Mouse (Mus musculus) midbrain, postnatal 0 days (tissue): ENCODE measurements around the gene Polr1e. TPM values are rescaled to one million over a fixed set of nuclear protein-coding genes. Genes with fewer than 3 reads are reported as not detected.
A peak's percentile ranks its signal among the peaks of the same experiment; 100 is the strongest.

Experiments
- ATAC-seq: fragments of 200-750 bp; cut with Nextera tagmentation; 2 replicates; pipeline ENCODE4 v1.8.0; 2017; ENCODE audit warnings: moderate number of reproducible peaks, mild to moderate bottlenecking, moderate TSS enrichment, moderate library complexity; ENCODE audit not compliant: low FRiP score
- DNase-seq: peaks from one replicate; pipeline ENCODE4 v3.0.0-alpha.2; 2015; ENCODE audit warnings: low spot score
- H3K27ac ChIP-seq: fragments of 300-500 bp; sonication (generic); 2 replicates; pipeline ENCODE4 v1.5.1; 2014; ENCODE audit warnings: low read depth, mild to moderate bottlenecking, low read length, mixed read lengths
- H3K27me3 ChIP-seq: fragments of 300-500 bp; sonication (generic); 2 replicates; pipeline ENCODE4 v1.6.1; 2014; ENCODE audit warnings: low read length, control low read depth, mixed read lengths; ENCODE audit not compliant: insufficient read depth
- H3K36me3 ChIP-seq: fragments of 300-500 bp; sonication (generic); 2 replicates; pipeline ENCODE4 v1.6.1; 2014; ENCODE audit warnings: low read length, control low read depth, mixed read lengths; ENCODE audit not compliant: insufficient read depth
- H3K4me1 ChIP-seq: fragments of 300-500 bp; sonication (generic); 2 replicates; pipeline ENCODE4 v1.6.1; 2014; ENCODE audit warnings: mild to moderate bottlenecking, control low read depth, antibody characterized with exemption, low read length, mixed read lengths; ENCODE audit not compliant: insufficient read depth
- H3K4me2 ChIP-seq: fragments of 300-500 bp; sonication (generic); 2 replicates; pipeline ENCODE4 v1.6.1; 2014; ENCODE audit warnings: low read depth, mild to moderate bottlenecking, low read length, mixed read lengths; ENCODE audit not compliant: poor library complexity, severe bottlenecking
- H3K4me3 ChIP-seq: fragments of 300-500 bp; sonication (generic); 2 replicates; pipeline ENCODE4 v1.5.1; 2014; ENCODE audit warnings: low read depth, mild to moderate bottlenecking, low read length, moderate library complexity
- H3K9ac ChIP-seq: fragments of 300-500 bp; sonication (generic); replicated peaks from 2 replicates; pipeline ENCODE4 v1.6.1; 2014; ENCODE audit warnings: mild to moderate bottlenecking, low read length, moderate library complexity, mixed read lengths; ENCODE audit not compliant: poor library complexity, severe bottlenecking
- H3K9me3 ChIP-seq: fragments of 300-500 bp; sonication (generic); 2 replicates; pipeline ENCODE4 v1.6.1; 2016; ENCODE audit warnings: low read length, control low read depth
- CTCF ChIP-seq: IDR thresholded peaks from 2 replicates; pipeline ENCODE4 v1.5.1; 2016; ENCODE audit warnings: antibody characterized with exemption, mild to moderate bottlenecking
- WGBS: fragments of 180-500 bp; shearing (Covaris S2); extraction: QIAGEN DNeasy Blood & Tissue Kit; methylation state at CpG from one replicate; pipeline ENCODE4 v1.1.7; 2014; 5-methylcytosine and 5-hydroxymethylcytosine counted together
- polyA plus RNA-seq: library from polyadenylated mRNA; unstranded; fragments of >200 nt; fragmentation: Nextera tagmentation; extraction: Ambion mirVana; gene quantifications from 2 replicates; pipeline ENCODE4 v1.2.1, GENCODE M21; 2015
- total RNA-seq: library from RNA; depleted of rRNA; stranded (reverse); fragments of >200 nt; gene quantifications from 2 replicates; pipeline ENCODE4 v1.2.3, GENCODE M21; 2014

Gene Polr1e
- total and polyA plus RNA-seq, 2 experiments from 2014 or later: 12.0 to 21.0 TPM

DNA sequence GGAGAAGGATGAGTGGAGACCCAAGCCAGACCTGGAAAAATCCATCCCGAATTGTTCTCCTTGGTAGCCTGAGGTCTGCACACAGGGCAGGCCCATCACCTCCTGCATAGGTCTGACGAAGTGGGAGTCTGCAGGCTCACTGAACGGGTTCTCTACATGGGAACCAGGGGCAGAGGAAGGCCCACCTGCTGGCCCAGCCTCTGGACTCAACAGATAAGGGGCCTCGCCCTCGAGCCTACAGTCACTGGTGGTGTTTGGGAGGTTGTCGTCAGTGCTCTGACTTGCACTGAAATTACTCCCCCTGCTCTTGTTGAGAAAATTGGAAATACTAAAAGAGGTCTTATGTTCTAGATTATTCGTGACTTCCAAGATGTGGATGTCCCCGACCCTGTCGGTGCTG, 24.5 kb upstream of the Polr1e start:
- WGBS: 93% methylated on average over 9 of the region's 9 CpGs
- ATAC-seq: no peak

GRCm38 (mm10) chr4:44994776-44995175, 23.6 kb upstream of the Polr1e start:
- no peak overlapping the region for H3K4me2 ChIP-seq

More for the DNA sequence above, 24.5 kb upstream of the Polr1e start:
- TF ChIP-seq CTCF: no peak
- no peak for DNase-seq
- Histone ChIP-seq H3K9ac (no peak overlapping the region), H3K9me3 (no peaks in the 10 kb centered on the region), H3K4me2 (no peak overlapping the region), H3K27ac (no peak overlapping the region), H3K4me3 (no peak overlapping the region), H3K4me1 (peaks cover 4% of the 10 kb centered on the region; the same call in 1 of the 2 replicates), H3K36me3 (peaks cover 21% of the 10 kb centered on the region), H3K27me3 (no peaks in the 10 kb centered on the region)

DNA sequence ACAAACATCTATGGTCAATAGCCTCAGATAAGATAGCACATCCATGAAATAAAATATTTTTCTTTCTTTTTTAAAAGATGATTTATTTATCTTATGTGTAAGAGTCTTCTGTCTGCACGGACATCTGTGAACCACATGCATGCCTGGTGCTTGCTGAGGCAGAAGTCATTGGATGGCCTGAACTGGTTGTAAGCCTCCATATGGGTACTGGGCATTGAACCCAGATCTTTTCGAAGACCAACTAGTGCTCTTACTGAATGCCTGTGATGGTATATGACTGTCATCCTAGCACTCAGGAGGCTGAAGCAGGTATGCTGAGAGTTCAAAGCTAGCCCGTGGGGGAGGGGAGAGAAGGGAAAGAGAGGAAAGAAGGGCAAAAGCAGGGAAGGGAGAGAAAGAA, 20.3 kb upstream of the Polr1e start:
- DNase-seq (no peak), ATAC-seq (no peak)
- Histone ChIP-seq H3K9me3 (no peaks in the 10 kb centered on the region), H3K4me2 (no peak overlapping the region), H3K9ac (no peak overlapping the region), H3K4me1 (peaks cover 4% of the 10 kb centered on the region; the same call in 1 of the 2 replicates), H3K4me3 (no peak overlapping the region), H3K27ac (no peak overlapping the region), H3K36me3 (peaks cover 14% of the 10 kb centered on the region), H3K27me3 (no peaks in the 10 kb centered on the region)
- 77% methylated on average over 3 of the region's 3 CpGs for WGBS
- TF ChIP-seq CTCF: no peak

More at GRCm38 (mm10) chr4:44994776-44995175, 23.6 kb upstream of the Polr1e start:
- H3K27ac ChIP-seq: no peak overlapping the region
- TF ChIP-seq CTCF: no peak
- H3K9ac ChIP-seq: no peak overlapping the region
- H3K4me3 ChIP-seq: no peak overlapping the region
- H3K9me3 ChIP-seq: no peaks in the 10 kb centered on the region
- no peak for ATAC-seq
- H3K27me3 ChIP-seq: no peaks in the 10 kb centered on the region
- H3K4me1 ChIP-seq: peaks cover 4% of the 10 kb centered on the region; the same call in 1 of the 2 replicates
- H3K36me3 ChIP-seq: peaks cover 21% of the 10 kb centered on the region
- WGBS: 82% methylated on average over 18 of the region's 18 CpGs
- DNase-seq: no peak

DNA sequence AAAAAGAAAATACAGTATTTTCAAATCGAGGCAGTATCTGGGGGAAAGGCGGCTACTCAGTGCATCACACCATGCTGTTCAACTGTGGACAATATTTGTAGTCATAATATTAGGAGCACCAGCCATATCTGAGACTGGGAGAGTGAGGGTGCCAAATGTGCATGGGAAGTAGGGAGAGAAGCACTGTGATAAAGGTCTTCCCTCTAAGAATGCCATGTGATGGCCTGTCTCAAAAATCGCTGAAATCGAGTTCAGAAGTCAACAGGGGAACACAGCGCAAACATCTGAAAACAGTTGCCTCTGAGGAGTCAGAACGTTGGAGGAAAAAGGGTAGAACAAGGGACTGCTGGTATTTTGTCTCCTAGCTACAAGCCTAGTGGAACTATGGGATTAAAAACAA, 18.4 kb upstream of the Polr1e start:
- WGBS: 89% methylated on average over 6 of the region's 6 CpGs
- H3K27me3 ChIP-seq: no peaks in the 10 kb centered on the region

GRCm38 (mm10) chr4:45005452-45005851, 12.9 kb upstream of the Polr1e start:
- DNase-seq (no peak), ATAC-seq (no peak)
- no peak overlapping the region for H3K4me2 ChIP-seq
- no peaks in the 10 kb centered on the region for H3K9me3 ChIP-seq
- no peak overlapping the region for H3K9ac ChIP-seq
- H3K27me3 ChIP-seq: no peaks in the 10 kb centered on the region
- 92% methylated on average over 3 of the region's 3 CpGs for WGBS
- no peak overlapping the region for H3K4me3 ChIP-seq
- H3K36me3 ChIP-seq: no peaks in the 10 kb centered on the region
- no peak overlapping the region for H3K27ac ChIP-seq
- H3K4me1 ChIP-seq: peaks cover 8% of the 10 kb centered on the region; the same call in 1 of the 2 replicates
- TF ChIP-seq CTCF: no peak

More for the DNA sequence above, 18.4 kb upstream of the Polr1e start:
- Histone ChIP-seq H3K4me2 (no peak overlapping the region), H3K4me1 (peaks cover 4% of the 10 kb centered on the region; the same call in 1 of the 2 replicates), H3K4me3 (no peak overlapping the region), H3K27ac (no peak overlapping the region), H3K9me3 (no peaks in the 10 kb centered on the region), H3K36me3 (peaks cover under 1% of the 10 kb centered on the region; the same call in 1 of the 2 replicates), H3K9ac (no peak overlapping the region)
- no peak for TF ChIP-seq CTCF
- no peak for DNase-seq
- no peak for ATAC-seq

DNA sequence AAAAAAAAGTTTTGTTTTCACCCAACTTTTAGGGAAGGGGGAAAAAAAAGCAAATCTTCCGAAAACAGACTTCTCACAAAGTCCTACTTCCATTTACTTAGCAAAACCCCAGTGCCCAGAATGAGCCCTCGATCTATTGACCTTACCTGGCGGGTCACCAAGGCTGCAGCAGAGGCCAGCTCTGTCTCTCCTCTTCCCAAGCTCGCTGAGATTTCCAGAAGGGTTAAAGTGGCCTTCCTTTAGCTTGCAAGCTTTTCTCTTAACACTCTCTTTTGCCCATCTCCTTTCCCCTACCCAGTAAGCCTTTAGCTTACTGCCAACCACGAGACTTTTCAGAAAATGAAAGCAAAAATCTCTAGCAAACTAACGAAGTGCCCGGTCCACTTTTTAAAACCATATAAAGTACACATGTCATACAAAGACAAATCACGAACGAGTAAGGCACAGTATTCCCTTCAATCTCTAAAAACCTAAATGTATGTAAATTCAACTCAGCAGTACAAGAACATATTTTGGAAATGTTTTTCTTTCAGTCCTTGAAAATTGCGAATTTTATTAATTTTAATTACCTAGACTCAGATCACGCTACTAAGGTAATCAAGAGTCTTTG, 7.5 kb upstream of the Polr1e start:
- no peak for TF ChIP-seq CTCF
- peaks cover 8% of the 10 kb centered on the region; the same call in 1 of the 2 replicates for H3K4me1 ChIP-seq
- WGBS: 9% methylated on average over 11 of the region's 11 CpGs
- no peaks in the 10 kb centered on the region for H3K9me3 ChIP-seq
- H3K36me3 ChIP-seq: no peaks in the 10 kb centered on the region
- ATAC-seq: no peak
- H3K27me3 ChIP-seq: no peaks in the 10 kb centered on the region
- peak overlapping the region; percentile 45 for H3K4me2 ChIP-seq
- H3K4me3 ChIP-seq: peak overlapping the region; percentile 65
- H3K27ac ChIP-seq: no peak overlapping the region
- peak overlapping the region; percentile 86; the same call in 1 of the 2 replicates for H3K9ac ChIP-seq
- DNase-seq: no peak
